Mouse (Mus musculus) neural tube, embryonic 12.5 days (tissue): ENCODE measurements at regions not wholly inside any gene's neighbourhood (a gene's known extent, or its start where the extent isn't known, plus 50 kb on each side); places are given as distances from the start of the nearest gene placed in this dataset.
A peak's percentile ranks its signal among the peaks of the same experiment; 100 is the strongest.

Source experiments
- ATAC-seq: fragments of 200-750 bp; cut with Nextera tagmentation; 2 replicates; pipeline ENCODE4 v1.8.0; 2017; ENCODE audit warnings: low read depth, mild to moderate bottlenecking, moderate TSS enrichment, moderate library complexity; ENCODE audit not compliant: low FRiP score
- H3K27ac ChIP-seq: fragments of 300-500 bp; sonication (generic); 2 replicates; pipeline ENCODE4 v1.5.1; 2016
- H3K27me3 ChIP-seq: fragments of 300-500 bp; sonication (generic); replicated peaks from 2 replicates; pipeline ENCODE4 v1.6.1; 2016; ENCODE audit warnings: mild to moderate bottlenecking
- H3K36me3 ChIP-seq: fragments of 300-500 bp; sonication (generic); 2 replicates; pipeline ENCODE4 v1.6.1; 2016; ENCODE audit warnings: mild to moderate bottlenecking
- H3K4me1 ChIP-seq: fragments of 300-500 bp; sonication (generic); 2 replicates; pipeline ENCODE4 v1.6.1; 2016
- H3K4me2 ChIP-seq: fragments of 300-500 bp; sonication (generic); replicated peaks from 2 replicates; pipeline ENCODE4 v1.6.1; 2016; ENCODE audit warnings: mild to moderate bottlenecking
- H3K4me3 ChIP-seq: fragments of 300-500 bp; sonication (generic); 2 replicates; pipeline ENCODE4 v1.5.1; 2016
- H3K9ac ChIP-seq: fragments of 300-500 bp; sonication (generic); 2 replicates; pipeline ENCODE4 v1.6.1; 2016; ENCODE audit warnings: mild to moderate bottlenecking
- H3K9me3 ChIP-seq: fragments of 300-500 bp; sonication (generic); 2 replicates; pipeline ENCODE4 v1.6.1; 2016; ENCODE audit warnings: mild to moderate bottlenecking
- WGBS: fragments of 180-500 bp; shearing (Covaris S2); methylation state at CpG from one replicate; pipeline ENCODE4 v1.1.7; 2016; 5-methylcytosine and 5-hydroxymethylcytosine counted together

GRCm38 (mm10) chr3:52579917-52580316 lies 311.8 kb downstream of the Foxo1 start:
- H3K4me2 ChIP-seq = no peak overlapping the region
- 85% methylated on average over 3 of the region's 3 CpGs for WGBS
- no peaks in the 10 kb centered on the region for H3K27me3 ChIP-seq
- no peaks in the 10 kb centered on the region for H3K36me3 ChIP-seq
- H3K4me3 ChIP-seq = no peak overlapping the region
- no peak overlapping the region for H3K9ac ChIP-seq
- no peaks in the 10 kb centered on the region for H3K4me1 ChIP-seq
- no peak overlapping the region for H3K27ac ChIP-seq
- ATAC-seq = no peak
- no peaks in the 10 kb centered on the region for H3K9me3 ChIP-seq

GRCm38 (mm10) chr3:52579096-52579495 lies 311.0 kb downstream of the Foxo1 start:
- no peaks in the 10 kb centered on the region for H3K9me3 ChIP-seq
- H3K4me1 ChIP-seq = no peaks in the 10 kb centered on the region
- no peaks in the 10 kb centered on the region for H3K36me3 ChIP-seq
- H3K4me2 ChIP-seq = no peak overlapping the region
- 93% methylated on average over 3 of the region's 3 CpGs for WGBS
- no peak overlapping the region for H3K9ac ChIP-seq
- H3K4me3 ChIP-seq = no peak overlapping the region
- no peak for ATAC-seq
- H3K27ac ChIP-seq = no peak overlapping the region
- no peaks in the 10 kb centered on the region for H3K27me3 ChIP-seq

- H3K9me3 ChIP-seq = no peaks in the 10 kb centered on the region
- no peaks in the 10 kb centered on the region for H3K27me3 ChIP-seq
- 80% methylated on average over 6 of the region's 6 CpGs for WGBS
- H3K27ac ChIP-seq = no peak overlapping the region
- H3K9ac ChIP-seq = no peak overlapping the region
- no peak for ATAC-seq
- no peak overlapping the region for H3K4me3 ChIP-seq
- H3K4me1 ChIP-seq = no peaks in the 10 kb centered on the region
- H3K4me2 ChIP-seq = no peak overlapping the region
- no peaks in the 10 kb centered on the region for H3K36me3 ChIP-seq
These were observed 308.6 kb downstream of the Foxo1 start for GRCm38 (mm10) chr3:52576703-52577244.

- Histone ChIP-seq H3K4me2 (no peak overlapping the region), H3K4me1 (no peaks in the 10 kb centered on the region), H3K9ac (no peak overlapping the region), H3K27me3 (no peaks in the 10 kb centered on the region), H3K9me3 (no peaks in the 10 kb centered on the region), H3K27ac (no peak overlapping the region), H3K4me3 (no peak overlapping the region), H3K36me3 (no peaks in the 10 kb centered on the region)
- ATAC-seq = no peak
- 81% methylated on average over 8 of the region's 8 CpGs for WGBS
These were observed 307.2 kb downstream of the Foxo1 start for GRCm38 (mm10) chr3:52575237-52575798.

- H3K27me3 ChIP-seq = no peaks in the 10 kb centered on the region
- WGBS = 87% methylated on average over 6 of the region's 6 CpGs
- no peak for ATAC-seq
- no peaks in the 10 kb centered on the region for H3K9me3 ChIP-seq
- no peak overlapping the region for H3K27ac ChIP-seq
- no peaks in the 10 kb centered on the region for H3K4me1 ChIP-seq
- no peak overlapping the region for H3K4me2 ChIP-seq
- H3K9ac ChIP-seq = no peak overlapping the region
- H3K4me3 ChIP-seq = no peak overlapping the region
- no peaks in the 10 kb centered on the region for H3K36me3 ChIP-seq
These were observed 306.2 kb downstream of the Foxo1 start for GRCm38 (mm10) chr3:52574341-52574740.

- no peak for ATAC-seq
- no peak overlapping the region for H3K9ac ChIP-seq
- H3K27me3 ChIP-seq = no peaks in the 10 kb centered on the region
- H3K36me3 ChIP-seq = no peaks in the 10 kb centered on the region
- WGBS = 90% methylated on average over 6 of the region's 6 CpGs
- no peaks in the 10 kb centered on the region for H3K4me1 ChIP-seq
- H3K9me3 ChIP-seq = no peaks in the 10 kb centered on the region
- H3K4me2 ChIP-seq = no peak overlapping the region
- H3K4me3 ChIP-seq = no peak overlapping the region
- no peak overlapping the region for H3K27ac ChIP-seq
These were observed 305.7 kb downstream of the Foxo1 start for GRCm38 (mm10) chr3:52573806-52574205.

- H3K4me1 ChIP-seq = no peaks in the 10 kb centered on the region
- no peak overlapping the region for H3K9ac ChIP-seq
- WGBS = 76% methylated on average over 11 of the region's 11 CpGs
- ATAC-seq = no peak
- H3K9me3 ChIP-seq = no peaks in the 10 kb centered on the region
- H3K4me2 ChIP-seq = no peak overlapping the region
- no peak overlapping the region for H3K4me3 ChIP-seq
- H3K27me3 ChIP-seq = no peaks in the 10 kb centered on the region
- H3K27ac ChIP-seq = no peak overlapping the region
- no peaks in the 10 kb centered on the region for H3K36me3 ChIP-seq
These were observed 304.7 kb downstream of the Foxo1 start for GRCm38 (mm10) chr3:52572514-52573485.

- ATAC-seq = no peak
- Histone ChIP-seq H3K4me3 (no peak overlapping the region), H3K9me3 (no peaks in the 10 kb centered on the region), H3K4me2 (no peak overlapping the region), H3K4me1 (no peaks in the 10 kb centered on the region), H3K27ac (no peak overlapping the region), H3K27me3 (no peaks in the 10 kb centered on the region), H3K9ac (no peak overlapping the region), H3K36me3 (no peaks in the 10 kb centered on the region)
- 85% methylated on average over 9 of the region's 9 CpGs for WGBS
These were observed 299.7 kb downstream of the Foxo1 start for GRCm38 (mm10) chr3:52567606-52568372.

- H3K27me3 ChIP-seq = no peaks in the 10 kb centered on the region
- WGBS = 52% methylated on average over 5 of the region's 5 CpGs
- H3K9ac ChIP-seq = no peak overlapping the region
- ATAC-seq = no peak
- no peak overlapping the region for H3K4me2 ChIP-seq
- no peaks in the 10 kb centered on the region for H3K36me3 ChIP-seq
- H3K27ac ChIP-seq = no peak overlapping the region
- H3K4me3 ChIP-seq = no peak overlapping the region
- peaks cover 5% of the 10 kb centered on the region; the same call in 1 of the 2 replicates for H3K4me1 ChIP-seq
- H3K9me3 ChIP-seq = no peaks in the 10 kb centered on the region
These were observed 295.5 kb downstream of the Foxo1 start for GRCm38 (mm10) chr3:52563595-52563994.

GRCm38 (mm10) chr3:52562816-52563215 lies 294.7 kb downstream of the Foxo1 start:
- no peaks in the 10 kb centered on the region for H3K27me3 ChIP-seq
- H3K9ac ChIP-seq = no peak overlapping the region
- H3K36me3 ChIP-seq = no peaks in the 10 kb centered on the region
- no peaks in the 10 kb centered on the region for H3K9me3 ChIP-seq
- 14% methylated on average over 5 of the region's 5 CpGs for WGBS
- peaks cover 5% of the 10 kb centered on the region; the same call in 1 of the 2 replicates for H3K4me1 ChIP-seq
- no peak overlapping the region for H3K27ac ChIP-seq
- H3K4me2 ChIP-seq = no peak overlapping the region
- no peak overlapping the region for H3K4me3 ChIP-seq
- no peak for ATAC-seq

GRCm38 (mm10) chr3:52559481-52559880 lies 291.3 kb downstream of the Foxo1 start:
- H3K9ac ChIP-seq = no peak overlapping the region
- no peaks in the 10 kb centered on the region for H3K27me3 ChIP-seq
- 56% methylated on average over 10 of the region's 10 CpGs for WGBS
- no peak for ATAC-seq
- H3K4me1 ChIP-seq = peaks cover 5% of the 10 kb centered on the region; the same call in 1 of the 2 replicates
- H3K9me3 ChIP-seq = no peaks in the 10 kb centered on the region
- no peak overlapping the region for H3K27ac ChIP-seq
- no peaks in the 10 kb centered on the region for H3K36me3 ChIP-seq
- H3K4me3 ChIP-seq = no peak overlapping the region
- H3K4me2 ChIP-seq = no peak overlapping the region

- peak; percentile 86 for ATAC-seq
- H3K4me2 ChIP-seq = no peak overlapping the region
- H3K4me1 ChIP-seq = peaks cover 5% of the 10 kb centered on the region; the same call in 1 of the 2 replicates
- no peaks in the 10 kb centered on the region for H3K36me3 ChIP-seq
- H3K9ac ChIP-seq = no peak overlapping the region
- H3K27me3 ChIP-seq = no peaks in the 10 kb centered on the region
- 50% methylated on average over 6 of the region's 6 CpGs for WGBS
- no peaks in the 10 kb centered on the region for H3K9me3 ChIP-seq
- no peak overlapping the region for H3K4me3 ChIP-seq
- no peak overlapping the region for H3K27ac ChIP-seq
These were observed 290.6 kb downstream of the Foxo1 start for GRCm38 (mm10) chr3:52558765-52559164.
